Mouse (Mus musculus) embryonic fibroblast, embryonic 13.5 days (primary cell): ENCODE results near the gene Ssrp1.
A peak's percentile ranks its signal among the peaks of the same experiment; 100 is the strongest.

ENCODE experiments used
- CTCF ChIP-seq: IDR thresholded peaks from 2 replicates; pipeline ENCODE4 v1.5.1; 2011; ENCODE audit warnings: mild to moderate bottlenecking, control low read depth, low read length, moderate library complexity, borderline replicate concordance; ENCODE audit not compliant: insufficient read depth
- POLR2A ChIP-seq: IDR thresholded peaks from 2 replicates; pipeline ENCODE4 v1.6.1; 2011; ENCODE audit warnings: low read depth, mild to moderate bottlenecking, control low read depth, low read length, moderate library complexity

- peak; percentile 81 for TF ChIP-seq CTCF
- TF ChIP-seq POLR2A = no peak
These were observed 15.0 kb upstream of the Ssrp1 start for GRCm38 (mm10) chr2:85022043-85022442.
